Mouse (Mus musculus) neural tube, embryonic 15.5 days (tissue): ENCODE measurements at regions not wholly inside any gene's neighbourhood (a gene's known extent, or its start where the extent isn't known, plus 50 kb on each side); places are given as distances from the start of the nearest gene placed in this dataset.

Experiments
- ATAC-seq: fragments of 200-750 bp; cut with Nextera tagmentation; 2 replicates; pipeline ENCODE4 v1.8.0; 2017; ENCODE audit warnings: mild to moderate bottlenecking, moderate TSS enrichment, moderate library complexity; ENCODE audit not compliant: low FRiP score
- H3K27ac ChIP-seq: fragments of 300-500 bp; sonication (generic); replicated peaks from 2 replicates; pipeline ENCODE4 v1.5.1; 2015; ENCODE audit warnings: mild to moderate bottlenecking, inconsistent platforms
- H3K27me3 ChIP-seq: fragments of 300-500 bp; sonication (generic); replicated peaks from 2 replicates; pipeline ENCODE4 v1.6.1; 2015; ENCODE audit warnings: inconsistent platforms
- H3K36me3 ChIP-seq: fragments of 300-500 bp; sonication (generic); 2 replicates; pipeline ENCODE4 v1.6.1; 2015; ENCODE audit warnings: inconsistent platforms
- H3K4me1 ChIP-seq: fragments of 300-500 bp; sonication (generic); 2 replicates; pipeline ENCODE4 v1.6.1; 2015; ENCODE audit warnings: inconsistent platforms
- H3K4me2 ChIP-seq: fragments of 300-500 bp; sonication (generic); 2 replicates; pipeline ENCODE4 v1.6.1; 2015; ENCODE audit warnings: inconsistent platforms, mild to moderate bottlenecking, moderate library complexity
- H3K4me3 ChIP-seq: fragments of 300-500 bp; sonication (generic); replicated peaks from 2 replicates; pipeline ENCODE4 v1.5.1; 2015; ENCODE audit warnings: mild to moderate bottlenecking, inconsistent platforms
- H3K9ac ChIP-seq: fragments of 300-500 bp; sonication (generic); replicated peaks from 2 replicates; pipeline ENCODE4 v1.6.1; 2015; ENCODE audit warnings: mild to moderate bottlenecking, inconsistent platforms
- H3K9me3 ChIP-seq: fragments of 300-500 bp; sonication (generic); replicated peaks from 2 replicates; pipeline ENCODE4 v1.6.1; 2016; ENCODE audit warnings: inconsistent platforms
- WGBS: fragments of 180-500 bp; shearing (Covaris S2); methylation state at CpG from one replicate; pipeline ENCODE4 v1.1.7; 2015; ENCODE audit warnings: mixed read lengths; 5-methylcytosine and 5-hydroxymethylcytosine counted together

DNA sequence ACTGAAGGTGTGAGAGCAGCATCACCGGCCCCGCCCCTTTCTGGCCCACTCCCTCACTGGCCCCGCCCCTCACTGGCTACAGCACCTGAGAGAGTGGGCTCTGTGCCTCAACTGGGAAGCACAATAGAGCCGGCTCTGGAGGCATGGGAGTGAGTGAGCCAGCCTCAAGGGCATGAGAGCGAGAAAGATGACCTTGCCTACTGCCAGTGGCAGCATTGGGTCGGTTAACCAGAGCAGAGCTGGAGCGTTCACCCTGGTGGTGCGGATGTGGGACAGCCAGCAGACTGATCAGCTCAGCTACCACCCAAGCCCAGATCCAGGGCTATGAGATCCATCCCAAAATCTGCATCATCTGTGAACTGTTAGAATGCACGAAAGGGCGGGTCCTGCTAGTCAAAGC is 304.7 kb upstream of the Hs6st1 start:
- no peak for ATAC-seq
- 89% methylated on average over 10 of the region's 10 CpGs for WGBS

DNA sequence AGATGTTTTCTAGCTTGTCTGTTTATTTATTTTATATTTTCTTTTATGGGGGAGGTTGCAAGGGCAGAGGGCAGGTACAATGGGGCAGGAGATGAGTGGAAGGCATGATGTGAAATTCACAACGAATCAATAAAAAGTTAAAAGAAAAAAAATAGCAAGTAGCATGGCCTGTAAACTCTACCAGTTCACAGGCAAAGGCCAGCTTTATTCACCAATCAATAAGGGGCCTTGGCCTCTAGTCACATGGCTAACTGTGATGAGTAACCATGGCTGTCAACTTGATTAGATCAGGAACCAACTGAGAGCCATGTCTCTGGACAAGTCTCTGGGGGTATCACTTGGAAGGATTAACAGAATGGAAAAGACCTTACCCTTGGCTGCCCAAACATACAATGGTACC is 304.1 kb upstream of the Hs6st1 start:
- H3K4me2 ChIP-seq = no peak overlapping the region
- no peaks in the 10 kb centered on the region for H3K9me3 ChIP-seq
- H3K36me3 ChIP-seq = no peaks in the 10 kb centered on the region
- H3K9ac ChIP-seq = no peak overlapping the region
- no peak overlapping the region for H3K27ac ChIP-seq
- H3K4me3 ChIP-seq = no peak overlapping the region
- ATAC-seq = no peak
- 97% methylated on average over 1 of the region's 1 CpGs for WGBS
- no peaks in the 10 kb centered on the region for H3K27me3 ChIP-seq
- H3K4me1 ChIP-seq = no peaks in the 10 kb centered on the region

More for the DNA sequence above, 304.7 kb upstream of the Hs6st1 start:
- Histone ChIP-seq H3K4me2 (no peak overlapping the region), H3K4me1 (no peaks in the 10 kb centered on the region), H3K9ac (no peak overlapping the region), H3K36me3 (no peaks in the 10 kb centered on the region), H3K27ac (no peak overlapping the region), H3K9me3 (no peaks in the 10 kb centered on the region), H3K27me3 (no peaks in the 10 kb centered on the region), H3K4me3 (no peak overlapping the region)

DNA sequence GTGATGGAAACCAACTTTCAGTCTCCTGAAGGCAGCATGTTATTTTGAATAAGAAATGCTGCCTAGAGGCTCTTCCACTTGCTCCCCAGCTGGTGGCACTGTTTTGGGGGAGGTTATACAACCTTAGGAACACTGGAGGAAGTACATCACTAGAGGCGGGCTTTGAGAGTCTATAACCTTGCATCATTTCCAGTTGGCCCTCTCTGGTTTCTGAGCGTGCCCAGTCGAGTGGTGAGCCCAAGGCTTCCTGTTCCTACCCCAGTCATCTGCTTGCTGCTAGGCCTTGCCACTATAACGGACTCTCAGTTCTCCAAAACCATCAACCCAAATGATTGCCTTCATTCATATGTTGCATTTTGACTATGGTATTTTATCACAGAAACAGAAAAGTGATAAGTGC is 302.5 kb upstream of the Hs6st1 start:
- H3K36me3 ChIP-seq = no peaks in the 10 kb centered on the region
- no peaks in the 10 kb centered on the region for H3K4me1 ChIP-seq
- H3K4me2 ChIP-seq = no peak overlapping the region
- ATAC-seq = no peak
- H3K9ac ChIP-seq = no peak overlapping the region
- H3K27ac ChIP-seq = no peak overlapping the region
- WGBS = 90% methylated on average over 4 of the region's 4 CpGs
- H3K9me3 ChIP-seq = no peaks in the 10 kb centered on the region
- H3K27me3 ChIP-seq = no peaks in the 10 kb centered on the region
- no peak overlapping the region for H3K4me3 ChIP-seq

DNA sequence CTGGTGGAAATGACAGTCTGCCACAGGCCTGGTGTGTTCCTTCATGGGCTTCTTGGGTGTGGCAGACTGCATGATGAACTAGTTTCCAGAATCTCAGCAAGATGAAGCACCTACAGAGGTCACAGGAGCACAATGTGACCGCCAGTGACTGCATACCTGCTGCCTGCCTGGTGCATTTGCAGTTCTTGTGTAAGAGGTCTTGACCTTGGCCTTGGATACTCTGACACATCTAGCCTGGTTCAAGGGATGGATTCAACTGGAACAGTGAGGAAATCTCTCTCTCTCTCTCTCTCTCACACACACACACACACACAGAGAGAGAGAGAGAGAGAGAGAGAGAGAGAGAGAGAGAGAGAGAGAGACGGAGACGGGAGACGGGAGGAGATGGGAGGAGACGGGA is 301.9 kb upstream of the Hs6st1 start:
- 89% methylated on average over 5 of the region's 5 CpGs for WGBS
- H3K36me3 ChIP-seq = no peaks in the 10 kb centered on the region
- no peaks in the 10 kb centered on the region for H3K27me3 ChIP-seq
- no peak for ATAC-seq
- no peak overlapping the region for H3K9ac ChIP-seq
- H3K4me1 ChIP-seq = no peaks in the 10 kb centered on the region
- no peak overlapping the region for H3K27ac ChIP-seq
- no peaks in the 10 kb centered on the region for H3K9me3 ChIP-seq
- no peak overlapping the region for H3K4me3 ChIP-seq
- no peak overlapping the region for H3K4me2 ChIP-seq

DNA sequence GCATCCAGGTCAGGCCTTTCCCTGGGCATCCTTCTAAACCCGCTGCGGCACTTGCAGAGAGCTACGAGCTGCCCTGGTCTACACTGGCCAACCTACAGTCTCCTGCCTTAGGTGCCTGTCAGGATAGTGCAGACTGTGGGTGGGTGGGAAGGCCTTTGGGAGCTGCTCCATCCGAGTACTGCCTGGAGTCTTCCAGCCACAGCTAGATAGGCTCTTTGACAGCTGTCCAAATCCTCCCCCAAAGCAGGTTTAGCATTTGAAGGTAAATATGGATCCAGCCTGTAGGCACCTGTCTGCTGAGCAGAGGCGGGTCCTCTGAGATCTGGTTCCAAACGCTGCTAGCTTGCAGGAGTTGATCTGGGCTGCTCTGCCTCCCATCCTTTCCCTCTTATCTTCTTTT is 295.6 kb upstream of the Hs6st1 start:
- H3K9me3 ChIP-seq = no peaks in the 10 kb centered on the region
- no peak overlapping the region for H3K4me2 ChIP-seq
- 87% methylated on average over 6 of the region's 6 CpGs for WGBS
- no peak overlapping the region for H3K4me3 ChIP-seq
- no peak overlapping the region for H3K27ac ChIP-seq
- no peak overlapping the region for H3K9ac ChIP-seq
- no peaks in the 10 kb centered on the region for H3K36me3 ChIP-seq
- ATAC-seq = no peak
- no peaks in the 10 kb centered on the region for H3K4me1 ChIP-seq
- no peaks in the 10 kb centered on the region for H3K27me3 ChIP-seq

DNA sequence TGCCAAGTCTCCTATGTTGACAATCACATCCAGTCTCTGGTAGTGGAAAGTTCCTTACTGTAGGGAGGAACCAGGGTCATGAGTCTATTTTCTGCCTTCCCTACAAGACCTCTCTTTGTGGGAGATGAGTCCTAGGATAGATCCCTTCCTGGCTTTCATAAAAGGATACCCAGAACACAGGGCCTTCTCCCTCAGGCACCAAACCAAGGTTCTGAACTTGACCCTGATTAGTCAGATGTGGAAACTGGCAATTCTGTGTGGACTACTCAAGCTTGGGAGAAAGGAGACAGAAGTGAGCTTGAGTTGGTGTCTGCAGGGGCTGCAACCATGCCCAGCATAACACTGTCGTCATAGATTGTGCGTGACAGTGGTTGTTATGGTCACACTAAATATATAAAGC is 293.6 kb upstream of the Hs6st1 start:
- Histone ChIP-seq H3K4me3 (no peak overlapping the region), H3K36me3 (no peaks in the 10 kb centered on the region), H3K4me2 (no peak overlapping the region), H3K4me1 (no peaks in the 10 kb centered on the region), H3K9ac (no peak overlapping the region), H3K9me3 (no peaks in the 10 kb centered on the region), H3K27ac (no peak overlapping the region), H3K27me3 (no peaks in the 10 kb centered on the region)
- 100% methylated on average over 2 of the region's 2 CpGs for WGBS
- ATAC-seq = no peak

DNA sequence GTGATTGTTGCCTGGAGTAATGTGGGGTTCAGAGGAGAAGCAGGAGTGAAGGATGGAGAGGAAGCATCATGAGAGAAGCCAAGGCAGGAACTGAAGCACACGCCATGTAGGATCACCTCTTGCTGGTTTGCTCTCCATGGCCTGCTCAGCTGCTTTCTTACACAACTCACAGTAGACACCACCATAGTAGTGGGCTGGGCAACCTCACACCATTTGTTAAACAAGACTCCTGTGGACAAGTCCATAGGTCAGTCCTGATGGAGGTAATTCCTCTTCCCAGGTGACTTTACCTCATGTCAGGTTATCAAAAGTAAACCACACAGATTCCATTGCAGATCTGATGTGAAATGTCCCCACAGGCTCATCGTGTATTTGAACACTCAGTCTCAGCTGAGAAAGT is 285.5 kb upstream of the Hs6st1 start:
- H3K9ac ChIP-seq = no peak overlapping the region
- H3K4me1 ChIP-seq = no peaks in the 10 kb centered on the region
- H3K4me2 ChIP-seq = no peak overlapping the region
- H3K27ac ChIP-seq = no peak overlapping the region
- H3K27me3 ChIP-seq = no peaks in the 10 kb centered on the region
- WGBS = 96% methylated on average over 2 of the region's 2 CpGs
- H3K36me3 ChIP-seq = no peaks in the 10 kb centered on the region
- no peak for ATAC-seq
- H3K9me3 ChIP-seq = no peaks in the 10 kb centered on the region
- no peak overlapping the region for H3K4me3 ChIP-seq

DNA sequence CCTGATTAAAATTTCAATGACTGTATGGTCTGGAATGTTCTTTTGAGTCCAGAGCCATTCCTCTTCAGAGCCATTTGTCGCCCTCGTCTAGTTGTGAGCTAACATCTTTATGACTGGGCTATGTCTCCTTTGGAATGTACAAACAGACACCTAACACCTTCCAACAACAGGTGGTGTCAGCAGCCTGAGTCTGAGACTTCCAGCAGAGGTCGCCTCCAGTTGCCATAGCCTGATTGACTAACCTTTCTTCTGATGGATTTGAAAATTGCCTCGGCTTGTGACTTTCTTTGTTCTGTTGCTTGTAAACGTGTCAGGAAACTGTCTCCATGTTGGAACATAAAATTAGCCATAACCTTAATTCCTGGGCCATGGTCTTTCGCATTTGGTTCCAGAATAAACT is 284.8 kb upstream of the Hs6st1 start:
- no peaks in the 10 kb centered on the region for H3K27me3 ChIP-seq
- H3K4me1 ChIP-seq = no peaks in the 10 kb centered on the region
- no peaks in the 10 kb centered on the region for H3K9me3 ChIP-seq
- no peaks in the 10 kb centered on the region for H3K36me3 ChIP-seq
- no peak overlapping the region for H3K4me2 ChIP-seq
- ATAC-seq = no peak
- no peak overlapping the region for H3K27ac ChIP-seq
- H3K4me3 ChIP-seq = no peak overlapping the region
- H3K9ac ChIP-seq = no peak overlapping the region
- WGBS = 79% methylated on average over 6 of the region's 6 CpGs

DNA sequence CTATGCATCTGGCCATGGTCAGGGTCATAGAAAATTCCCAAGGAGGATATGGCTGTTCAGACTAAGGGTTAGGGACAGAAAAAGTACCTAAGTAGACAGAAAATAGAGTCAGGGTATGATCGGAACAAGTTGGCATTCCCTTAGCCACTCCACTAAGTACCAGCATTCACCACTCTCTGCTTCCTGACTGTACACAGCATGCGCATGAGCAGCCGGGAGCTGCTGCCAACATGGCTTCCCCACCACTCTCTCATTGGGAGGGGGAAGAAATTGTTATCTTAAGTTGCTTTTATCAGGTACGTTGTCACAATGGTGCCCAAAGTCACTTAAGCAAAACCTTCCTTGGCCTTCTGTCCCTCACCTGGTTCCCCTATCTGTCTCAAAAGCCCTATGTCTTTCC is 282.0 kb upstream of the Hs6st1 start:
- Histone ChIP-seq H3K4me3 (no peak overlapping the region), H3K27me3 (no peaks in the 10 kb centered on the region), H3K4me1 (no peaks in the 10 kb centered on the region), H3K36me3 (no peaks in the 10 kb centered on the region), H3K9ac (no peak overlapping the region), H3K4me2 (no peak overlapping the region), H3K27ac (no peak overlapping the region), H3K9me3 (no peaks in the 10 kb centered on the region)
- ATAC-seq = no peak
- 96% methylated on average over 4 of the region's 4 CpGs for WGBS

DNA sequence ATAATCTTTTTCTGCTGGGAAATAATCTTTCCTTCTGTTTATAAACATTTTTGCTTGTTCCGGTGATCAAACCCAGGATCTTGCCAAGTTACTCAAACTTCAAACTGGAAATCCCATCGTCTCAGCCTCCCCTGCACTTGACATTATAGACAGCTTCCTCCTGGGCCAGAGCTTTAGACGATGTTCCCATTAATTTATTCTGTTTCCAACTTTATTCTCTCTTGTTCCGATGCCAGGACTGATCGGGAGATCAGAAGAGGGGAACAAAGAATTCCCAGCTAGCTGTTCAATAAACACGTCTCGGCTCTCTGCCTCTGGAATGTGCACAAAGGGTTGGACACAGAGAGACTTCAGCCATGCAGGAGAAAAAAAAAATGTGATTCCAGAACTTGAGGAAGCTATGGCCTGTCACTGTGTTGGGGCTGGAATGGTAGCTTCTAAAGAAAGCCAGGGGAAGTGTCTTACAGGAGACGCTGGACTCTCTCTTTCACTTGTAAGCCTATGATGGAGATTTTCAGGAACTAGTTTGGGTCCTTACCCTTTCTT is 281.5 kb upstream of the Hs6st1 start:
- no peaks in the 10 kb centered on the region for H3K27me3 ChIP-seq
- H3K36me3 ChIP-seq = no peaks in the 10 kb centered on the region
- H3K4me1 ChIP-seq = no peaks in the 10 kb centered on the region
- no peak overlapping the region for H3K27ac ChIP-seq
- 54% methylated on average over 8 of the region's 8 CpGs for WGBS
- no peak overlapping the region for H3K9ac ChIP-seq
- H3K9me3 ChIP-seq = no peaks in the 10 kb centered on the region
- no peak for ATAC-seq
- H3K4me2 ChIP-seq = no peak overlapping the region
- H3K4me3 ChIP-seq = no peak overlapping the region

DNA sequence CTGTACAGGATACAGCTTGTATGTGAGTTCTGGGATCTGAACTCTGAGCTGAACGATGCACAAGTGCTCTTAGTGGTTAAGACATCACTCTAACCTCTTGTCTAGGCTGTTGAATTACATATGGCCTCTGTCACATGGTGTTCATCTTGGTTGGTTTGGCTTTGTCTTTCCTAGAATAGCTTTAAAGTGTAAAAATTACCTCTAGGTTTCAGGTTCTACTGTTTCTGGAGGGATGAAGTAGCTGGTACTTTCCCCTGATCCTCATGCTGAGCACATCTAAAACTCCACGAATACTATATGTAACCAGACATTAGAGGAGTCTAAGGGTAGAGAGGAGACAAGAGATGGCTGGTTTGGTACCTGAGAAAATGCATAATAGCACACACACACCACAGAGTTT is 271.1 kb upstream of the Hs6st1 start:
- Histone ChIP-seq H3K27ac (no peak overlapping the region), H3K4me3 (no peak overlapping the region), H3K4me2 (no peak overlapping the region), H3K36me3 (no peaks in the 10 kb centered on the region), H3K4me1 (no peaks in the 10 kb centered on the region), H3K9ac (no peak overlapping the region), H3K9me3 (no peaks in the 10 kb centered on the region), H3K27me3 (no peaks in the 10 kb centered on the region)
- no peak for ATAC-seq
- 74% methylated on average over 2 of the region's 2 CpGs for WGBS

DNA sequence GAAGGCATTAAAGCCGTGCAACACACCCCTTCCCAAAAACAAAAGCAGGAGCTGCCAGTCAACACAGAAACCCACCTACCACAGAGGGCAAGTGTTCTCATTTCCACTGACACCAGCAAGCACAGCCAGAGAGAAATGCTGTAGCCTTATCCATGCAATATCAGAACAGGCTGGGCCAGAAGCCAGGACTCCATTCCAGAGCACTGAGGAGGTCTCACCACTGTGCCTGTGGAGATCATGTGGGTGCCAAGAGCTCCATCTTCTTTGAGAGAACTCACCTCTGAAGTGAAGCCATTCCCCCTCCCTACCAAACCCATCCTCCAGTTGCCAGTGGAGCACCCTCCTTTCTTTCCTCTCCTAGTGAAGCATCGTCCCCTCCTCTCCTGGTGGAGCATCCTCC is 270.7 kb upstream of the Hs6st1 start:
- ATAC-seq = no peak
- H3K36me3 ChIP-seq = no peaks in the 10 kb centered on the region
- H3K9ac ChIP-seq = no peak overlapping the region
- H3K9me3 ChIP-seq = no peaks in the 10 kb centered on the region
- H3K4me2 ChIP-seq = no peak overlapping the region
- no peak overlapping the region for H3K27ac ChIP-seq
- H3K27me3 ChIP-seq = no peaks in the 10 kb centered on the region
- WGBS = 85% methylated on average over 2 of the region's 2 CpGs
- H3K4me3 ChIP-seq = no peak overlapping the region
- H3K4me1 ChIP-seq = no peaks in the 10 kb centered on the region

DNA sequence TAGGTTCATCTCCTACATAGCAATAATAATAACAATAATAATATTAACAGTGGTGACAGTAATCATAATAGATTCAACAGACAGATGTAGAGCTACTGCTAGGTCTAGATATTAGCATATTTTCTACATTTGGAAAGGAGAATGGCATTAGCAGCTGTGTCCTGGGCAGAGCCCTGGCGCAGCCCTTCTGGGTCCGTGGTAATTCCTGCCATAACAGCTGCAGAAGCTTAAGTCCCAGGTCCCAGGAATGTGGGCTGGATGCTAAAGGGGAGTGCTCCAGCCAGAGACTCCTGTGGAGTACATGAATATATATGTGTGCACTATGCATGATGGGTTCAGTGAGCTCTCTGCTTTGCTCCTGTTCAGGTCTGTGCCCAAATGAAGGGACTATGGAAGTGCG is 262.7 kb upstream of the Hs6st1 start:
- 62% methylated on average over 3 of the region's 3 CpGs for whole genome bisulfite sequencing
- Histone ChIP-seq H3K36me3 (no peaks in the 10 kb centered on the region), H3K9me3 (no peaks in the 10 kb centered on the region)

More for the DNA sequence above, 262.7 kb upstream of the Hs6st1 start:
- ATAC-seq = no peak
- peaks cover 23% of the 10 kb centered on the region for H3K4me1 ChIP-seq
- H3K9ac ChIP-seq = no peak overlapping the region
- H3K4me3 ChIP-seq = no peak overlapping the region
- H3K27ac ChIP-seq = no peak overlapping the region; the same call in 1 of the 2 replicates
- no peaks in the 10 kb centered on the region for H3K27me3 ChIP-seq
- no peak overlapping the region for H3K4me2 ChIP-seq
